Mouse (Mus musculus) thymus, adult 2 months (tissue): Measurements from ENCODE around the gene Pip4k2a. TPM values are rescaled to one million over a fixed set of nuclear protein-coding genes. Genes with fewer than 3 reads are reported as not detected.

Experiments
- DNase-seq: peaks from one replicate; pipeline ENCODE4 v3.0.0; 2021
- H3K27ac ChIP-seq: fragments of 200-500 bp; 2 replicates; pipeline ENCODE4 v1.5.1; 2012; ENCODE audit warnings: low read length, control low read depth; ENCODE audit not compliant: control insufficient read depth, insufficient read depth
- H3K27me3 ChIP-seq: fragments of 200-500 bp; 2 replicates; pipeline ENCODE4 v1.6.1; 2012; ENCODE audit warnings: mild to moderate bottlenecking, low read length, moderate library complexity, mixed read lengths; ENCODE audit not compliant: control insufficient read depth, insufficient read depth
- H3K36me3 ChIP-seq: fragments of 200-500 bp; 2 replicates; pipeline ENCODE4 v1.6.1; 2012; ENCODE audit warnings: mild to moderate bottlenecking, low read length, moderate library complexity; ENCODE audit not compliant: control insufficient read depth, insufficient read depth
- H3K4me1 ChIP-seq: fragments of 200-500 bp; replicated peaks from 2 replicates; pipeline ENCODE4 v1.6.1; 2012; ENCODE audit warnings: low read length; ENCODE audit not compliant: control insufficient read depth, insufficient read depth
- H3K4me3 ChIP-seq: fragments of 200-500 bp; 2 replicates; pipeline ENCODE4 v1.5.1; 2012; ENCODE audit warnings: mild to moderate bottlenecking, low read length, control low read depth, moderate library complexity; ENCODE audit not compliant: control insufficient read depth, insufficient read depth
- CTCF ChIP-seq: fragments of 200-500 bp; IDR thresholded peaks from 2 replicates; pipeline ENCODE4 v1.5.1; 2012; ENCODE audit warnings: mild to moderate bottlenecking, control low read depth, low read length, moderate library complexity, borderline replicate concordance; ENCODE audit not compliant: control insufficient read depth, poor library complexity, insufficient read depth; ENCODE audit errors: extremely low read depth
- POLR2A ChIP-seq: fragments of 200-500 bp; IDR thresholded peaks from 2 replicates; pipeline ENCODE4 v1.6.1; 2012; ENCODE audit warnings: mild to moderate bottlenecking, low read length, control low read depth, moderate library complexity; ENCODE audit not compliant: control insufficient read depth, poor library complexity, insufficient read depth; ENCODE audit errors: extremely low read depth
- whole genome bisulfite sequencing: fragments of 180-500 bp; shearing (Covaris S2); methylation state at CpG from one replicate; pipeline ENCODE4 v1.1.7; 2018; 5-methylcytosine and 5-hydroxymethylcytosine counted together
- polyA plus RNA-seq: library from polyadenylated mRNA; depleted of rRNA; stranded (reverse); fragments of >200 nt; gene quantifications from 2 replicates; pipeline ENCODE4 v1.2.3, GENCODE M21; 2012

Pip4k2a gene
- polyA plus RNA-seq, 1 experiment: 61.2 TPM

- no peak for TF ChIP-seq CTCF
- TF ChIP-seq POLR2A: no peak
- 44% methylated on average over 6 of the region's 6 CpGs for WGBS
- no peaks in the 10 kb centered on the region for H3K36me3 ChIP-seq
- peaks cover 31% of the 10 kb centered on the region for H3K4me1 ChIP-seq
- no peak overlapping the region for H3K4me3 ChIP-seq
- no peaks in the 10 kb centered on the region for H3K27me3 ChIP-seq
- no peak for DNase-seq
- H3K27ac ChIP-seq: no peak overlapping the region
Measured at GRCm38 (mm10) chr2:18982581-18982980, 15.3 kb downstream of the Pip4k2a start.

GRCm38 (mm10) chr2:18979675-18980074 is 18.3 kb downstream of the Pip4k2a start:
- WGBS: 84% methylated on average over 7 of the region's 7 CpGs
- H3K27ac ChIP-seq: no peak overlapping the region

GRCm38 (mm10) chr2:18979046-18979445 is 18.9 kb downstream of the Pip4k2a start:
- 96% methylated on average over 4 of the region's 4 CpGs for WGBS
- Histone ChIP-seq H3K4me3 (no peak overlapping the region), H3K36me3 (no peaks in the 10 kb centered on the region), H3K4me1 (peaks cover 32% of the 10 kb centered on the region), H3K27me3 (no peaks in the 10 kb centered on the region), H3K27ac (no peak overlapping the region)
- TF ChIP-seq CTCF (no peak), POLR2A (no peak)
- DNase-seq: no peak

More at GRCm38 (mm10) chr2:18979675-18980074, 18.3 kb downstream of the Pip4k2a start:
- Histone ChIP-seq H3K36me3 (no peaks in the 10 kb centered on the region), H3K27me3 (no peaks in the 10 kb centered on the region), H3K4me1 (peaks cover 38% of the 10 kb centered on the region), H3K4me3 (no peak overlapping the region)
- no peak for DNase-seq
- no peak for TF ChIP-seq CTCF
- no peak for TF ChIP-seq POLR2A

GRCm38 (mm10) chr2:18977201-18977805 is 20.6 kb downstream of the Pip4k2a start:
- H3K4me3 ChIP-seq: no peak overlapping the region
- H3K36me3 ChIP-seq: peaks cover 4% of the 10 kb centered on the region; the same call in 1 of the 2 replicates
- H3K27me3 ChIP-seq: no peaks in the 10 kb centered on the region
- H3K4me1 ChIP-seq: peaks cover 22% of the 10 kb centered on the region
- TF ChIP-seq CTCF (no peak), POLR2A (no peak)
- 90% methylated on average over 10 of the region's 10 CpGs for WGBS
- no peak overlapping the region for H3K27ac ChIP-seq
- DNase-seq: no peak

GRCm38 (mm10) chr2:18976175-18976574 is 21.8 kb downstream of the Pip4k2a start:
- peaks cover 20% of the 10 kb centered on the region for H3K4me1 ChIP-seq
- no peaks in the 10 kb centered on the region for H3K27me3 ChIP-seq
- 69% methylated on average over 2 of the region's 2 CpGs for WGBS
- peaks cover 4% of the 10 kb centered on the region; the same call in 1 of the 2 replicates for H3K36me3 ChIP-seq
- H3K27ac ChIP-seq: no peak overlapping the region
- no peak for DNase-seq
- no peak for TF ChIP-seq POLR2A
- TF ChIP-seq CTCF: no peak
- no peak overlapping the region for H3K4me3 ChIP-seq

- Histone ChIP-seq H3K4me3 (no peak overlapping the region), H3K27me3 (no peaks in the 10 kb centered on the region), H3K36me3 (peaks cover 4% of the 10 kb centered on the region; the same call in 1 of the 2 replicates), H3K27ac (no peak overlapping the region), H3K4me1 (peaks cover 25% of the 10 kb centered on the region)
- no peak for DNase-seq
- TF ChIP-seq CTCF: no peak
- no peak for TF ChIP-seq POLR2A
- 70% methylated on average over 4 of the region's 4 CpGs for WGBS
Measured at GRCm38 (mm10) chr2:18974882-18975645, 22.9 kb downstream of the Pip4k2a start.
